ENCODE assay signal across 31 mouse cellular contexts in the genomic region with DNA sequence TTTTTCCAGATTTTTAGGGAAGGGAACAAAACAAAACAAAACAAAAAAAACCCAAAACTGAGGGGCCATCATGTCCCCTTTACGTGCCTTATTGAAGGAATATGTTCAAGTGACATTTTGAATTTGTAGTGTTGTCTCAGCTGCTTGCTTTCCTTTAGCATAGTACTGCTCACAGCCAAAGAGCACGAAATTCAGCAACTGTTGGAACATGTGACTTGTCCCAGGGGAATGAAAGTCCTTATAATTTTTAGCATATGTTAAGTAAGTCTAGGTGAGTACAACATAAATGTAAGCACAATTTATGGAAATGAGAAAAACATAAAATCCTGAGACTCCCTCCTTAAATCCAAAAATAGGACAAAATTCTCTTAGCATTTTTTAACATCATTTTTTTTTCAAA.
A peak's percentile ranks its signal among the peaks of the same experiment; 100 is the strongest.
DNase-seq lines count a peak whose midpoint lies in the region; ATAC-seq and TF ChIP-seq lines count a peak whose summit lies in the region.
"Had no signal": no experiment of that assay in that cellular context is flagged by ENCODE, and none has a peak within 500 bp of the region (broad histone marks: within the 10 kb centered on the region; RNA-seq: fewer than 3 reads in every experiment).

No protein-coding gene starts in this region.

- WGBS in kidney, embryonic 14.5 days: 42% methylated on average over 2 of the region's 2 CpGs
- WGBS in forebrain, embryonic 16.5 days: 69% methylated on average over 2 of the region's 2 CpGs

- no peak overlapping the region for H3K4me3 ChIP-seq in kidney, embryonic 14.5 days (ENCODE audit: low read length)
- no peak overlapping the region for H3K4me3 ChIP-seq in embryonic fibroblast, embryonic 13.5 days (ENCODE audit: insufficient read depth, low read length)
- H3K4me3 ChIP-seq in forebrain, embryonic 16.5 days (replicated peaks; ENCODE audit: low read length): no peak overlapping the region
- H3K4me3 ChIP-seq: embryonic facial prominence, embryonic 12.5 days; forebrain, embryonic 13.5 days; heart, embryonic 10.5 days; heart, embryonic 15.5 days; hindbrain, embryonic 12.5 days; midbrain, embryonic 12.5 days; neural tube, embryonic 15.5 days had no signal

- DNase-seq in kidney, postnatal 14 days: no peak
- peak; percentile 33 for DNase-seq in 3T3-L1 (ENCODE audit: low read depth, low spot score)
- peak; percentile 61 for DNase-seq in embryo, embryonic 10.5 days (ENCODE audit: low spot score)
- DNase-seq in right cerebral cortex, postnatal 25 days: no peak
- DNase-seq: adrenal gland, adult 8-10 months; B cell, adult 2 months; cerebellum, adult 8-10 months; cerebellum, postnatal 25 days; gastrocnemius, postnatal 25 days; heart, adult 11 months; kidney, adult 9 months; kidney, postnatal 4 days; left cerebral cortex, postnatal 4 days; liver; lung, adult 2 months; retina, postnatal 1 day; right cerebral cortex, postnatal 14 days; thymus, postnatal 25 days had no signal

- H3K36me3 ChIP-seq in kidney, embryonic 14.5 days (ENCODE audit: control insufficient read depth, insufficient read depth, low read length): no peaks in the 10 kb centered on the region
- H3K36me3 ChIP-seq in forebrain, embryonic 16.5 days (ENCODE audit: control insufficient read depth, insufficient read depth): no peaks in the 10 kb centered on the region
- H3K36me3 ChIP-seq: embryonic facial prominence, embryonic 12.5 days; heart, embryonic 10.5 days; heart, embryonic 15.5 days; hindbrain, embryonic 12.5 days; midbrain, embryonic 12.5 days; neural tube, embryonic 15.5 days had no signal

- no peak for TF ChIP-seq CTCF in embryonic fibroblast, embryonic 13.5 days (IDR thresholded peaks at IDR 0.05; ENCODE audit: borderline replicate concordance, insufficient read depth, low read length)

- no peak overlapping the region for H3K27ac ChIP-seq in kidney, embryonic 14.5 days (ENCODE audit: low read depth, low read length)
- peak overlapping the region; percentile 25 for H3K27ac ChIP-seq in embryonic fibroblast, embryonic 13.5 days (ENCODE audit: insufficient read depth, low read length)
- no peak overlapping the region for H3K27ac ChIP-seq in forebrain, embryonic 16.5 days (ENCODE audit: low read length)
- H3K27ac ChIP-seq: forebrain, embryonic 13.5 days; heart, embryonic 10.5 days; heart, embryonic 15.5 days; hindbrain, embryonic 12.5 days; liver, embryonic 14.5 days; midbrain, embryonic 12.5 days; neural tube, embryonic 15.5 days had no signal

- ATAC-seq in kidney, embryonic 14.5 days (ENCODE audit: low FRiP score, low TSS enrichment): 0 out of 2 replicates have a peak, but pooled peaks have one; percentile 24
- no peak for ATAC-seq in forebrain, embryonic 16.5 days
- ATAC-seq: activated CD4-positive, CD25-positive, alpha-beta regulatory T cell, adult 4 months; forebrain, embryonic 13.5 days; intestine, postnatal 0 days had no signal

- H3K9me3 ChIP-seq in kidney, embryonic 14.5 days (ENCODE audit: control insufficient read depth, low read length): no peaks in the 10 kb centered on the region
- H3K9me3 ChIP-seq in forebrain, embryonic 16.5 days (ENCODE audit: control insufficient read depth, low read length): no peaks in the 10 kb centered on the region
- H3K9me3 ChIP-seq: embryonic facial prominence, embryonic 12.5 days; forebrain, embryonic 13.5 days; heart, embryonic 10.5 days; heart, embryonic 15.5 days; hindbrain, embryonic 12.5 days; midbrain, embryonic 12.5 days; neural tube, embryonic 15.5 days had no signal

- no peak overlapping the region for H3K9ac ChIP-seq in kidney, embryonic 14.5 days (ENCODE audit: low read depth, low read length)
- H3K9ac ChIP-seq in forebrain, embryonic 16.5 days (replicated peaks; ENCODE audit: low read depth, low read length): no peak overlapping the region
- H3K9ac ChIP-seq: embryonic facial prominence, embryonic 12.5 days; forebrain, embryonic 13.5 days; heart, embryonic 15.5 days; hindbrain, embryonic 12.5 days; liver, embryonic 14.5 days; midbrain, embryonic 12.5 days; neural tube, embryonic 15.5 days had no signal

- peaks cover 5% of the 10 kb centered on the region; the same call in 1 of the 2 replicates for H3K4me1 ChIP-seq in kidney, embryonic 14.5 days (ENCODE audit: control insufficient read depth, insufficient read depth, low read length)
- peaks cover 5% of the 10 kb centered on the region for H3K4me1 ChIP-seq in embryonic fibroblast, embryonic 13.5 days (ENCODE audit: control insufficient read depth, insufficient read depth, low read length)
- no peaks in the 10 kb centered on the region for H3K4me1 ChIP-seq in forebrain, embryonic 16.5 days (replicated peaks; ENCODE audit: control insufficient read depth, insufficient read depth, low read length)
- H3K4me1 ChIP-seq: forebrain, embryonic 13.5 days; midbrain, embryonic 12.5 days had no signal

- no peaks in the 10 kb centered on the region for H3K27me3 ChIP-seq in kidney, embryonic 14.5 days (ENCODE audit: control insufficient read depth, insufficient read depth, low read length)
- no peaks in the 10 kb centered on the region for H3K27me3 ChIP-seq in forebrain, embryonic 16.5 days (replicated peaks; ENCODE audit: control insufficient read depth, insufficient read depth, low read length)
- H3K27me3 ChIP-seq: embryonic facial prominence, embryonic 12.5 days; forebrain, embryonic 13.5 days; heart, embryonic 15.5 days; hindbrain, embryonic 12.5 days; neural tube, embryonic 15.5 days had no signal

- no peak overlapping the region for H3K4me2 ChIP-seq in kidney, embryonic 14.5 days (replicated peaks; ENCODE audit: low read depth, low read length)
- H3K4me2 ChIP-seq in forebrain, embryonic 16.5 days (ENCODE audit: low read length): no peak overlapping the region
- H3K4me2 ChIP-seq: embryonic facial prominence, embryonic 12.5 days; forebrain, embryonic 13.5 days; heart, embryonic 15.5 days; hindbrain, embryonic 12.5 days; midbrain, embryonic 12.5 days; neural tube, embryonic 15.5 days had no signal

- TF ChIP-seq POLR2A in embryonic fibroblast, embryonic 13.5 days (IDR thresholded peaks at IDR 0.05; ENCODE audit: low read depth, low read length): no peak

Comparison
In these comparisons a context has a peak if more than half of its experiments do, and no peak if none do; other contexts are left out.
1. DNase-seq: peak in 3T3-L1 (single experiment) and embryo, embryonic 10.5 days (single experiment); none in kidney, postnatal 14 days (single experiment) and right cerebral cortex, postnatal 25 days (single experiment).